Mouse (Mus musculus) CH12.LX (cell line): ENCODE data around the gene Lrrc1.

Experiments
- CTCF ChIP-seq, 2 experiments: IDR thresholded peaks in 1 of 2; conservative IDR thresholded peaks in 1 of 2; 2 replicates each; pipeline ENCODE4 v1.5.1; 2011 to 2012; ENCODE audit warnings: low read depth in 2 of 2, low read length in 2 of 2, improper control_type of control experiment in 1 of 2, inconsistent platforms in 1 of 2, mild to moderate bottlenecking in 1 of 2, moderate library complexity in 1 of 2
- E2F4 ChIP-seq: IDR thresholded peaks from 2 replicates; pipeline ENCODE4 v1.6.1; 2011; ENCODE audit warnings: low read depth, low read length, improper control_type of control experiment; ENCODE audit not compliant: insufficient replicate concordance
- EP300 ChIP-seq: IDR thresholded peaks from 2 replicates; pipeline ENCODE4 v1.6.1; 2011; ENCODE audit warnings: low read length, improper control_type of control experiment
- HCFC1 ChIP-seq: IDR thresholded peaks from 2 replicates; pipeline ENCODE4 v1.6.1; 2012; ENCODE audit warnings: low read depth, mild to moderate bottlenecking, inconsistent platforms, low read length, improper control_type of control experiment
- JUND ChIP-seq: conservative IDR thresholded peaks from 2 replicates; pipeline ENCODE4 v1.6.1; 2011; ENCODE audit warnings: low read depth, low read length, improper control_type of control experiment
- MAX ChIP-seq: IDR thresholded peaks from 2 replicates; pipeline ENCODE4 v1.6.1; 2011; ENCODE audit warnings: low read length, improper control_type of control experiment
- MXI1 ChIP-seq: IDR thresholded peaks from 2 replicates; pipeline ENCODE4 v1.6.1; 2011; ENCODE audit warnings: mild to moderate bottlenecking, low read depth, low read length, improper control_type of control experiment
- POLR2A ChIP-seq: IDR thresholded peaks from 2 replicates; pipeline ENCODE4 v1.6.1; 2011; ENCODE audit warnings: low read depth, mild to moderate bottlenecking, improper control_type of control experiment, low read length
- USF1 ChIP-seq: IDR thresholded peaks from 2 replicates; pipeline ENCODE4 v1.6.1; 2014; ENCODE audit warnings: low read depth, mild to moderate bottlenecking, inconsistent platforms, low read length, improper control_type of control experiment
- USF2 ChIP-seq: conservative IDR thresholded peaks from 2 replicates; pipeline ENCODE4 v1.6.1; 2011; ENCODE audit warnings: low read depth, low read length, improper control_type of control experiment
- ZC3H11A ChIP-seq: IDR thresholded peaks from 2 replicates; pipeline ENCODE4 v1.6.1; 2012; ENCODE audit warnings: low read depth, mild to moderate bottlenecking, inconsistent platforms, low read length, improper control_type of control experiment
- ZMIZ1 ChIP-seq: IDR thresholded peaks from 2 replicates; pipeline ENCODE4 v1.6.1; 2012; ENCODE audit warnings: low read depth, mild to moderate bottlenecking, inconsistent platforms, low read length, improper control_type of control experiment
- ZNF384 ChIP-seq: IDR thresholded peaks from 2 replicates; pipeline ENCODE4 v1.6.1; 2012; ENCODE audit warnings: low read depth, low read length, improper control_type of control experiment, inconsistent platforms

DNA sequence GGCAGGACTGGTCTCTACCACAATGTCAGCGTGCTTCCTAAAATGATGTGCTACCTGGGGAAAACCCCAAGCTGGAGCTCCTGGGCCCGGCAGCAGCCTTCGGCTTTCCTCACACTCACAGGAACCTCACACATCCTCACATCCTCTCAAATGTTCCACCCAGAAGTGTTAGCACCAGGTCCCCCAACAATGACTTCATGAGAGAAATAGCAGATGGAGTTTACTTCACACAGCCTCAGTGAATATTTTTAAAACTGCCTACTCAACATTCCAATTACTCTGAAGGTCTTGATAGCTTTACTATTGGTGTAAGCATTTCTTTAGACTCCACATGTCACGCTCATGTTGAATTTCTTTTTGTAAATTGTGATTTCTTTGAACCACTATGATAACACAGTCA, 27.2 kb upstream of the Lrrc1 start:
- no peak for TF ChIP-seq HCFC1
- no peak for TF ChIP-seq USF2
- no peak for TF ChIP-seq ZNF384
- no peak for TF ChIP-seq ZMIZ1
- TF ChIP-seq POLR2A: no peak
- TF ChIP-seq EP300: peak; percentile 33; the same call in 1 of the 2 replicates
- TF ChIP-seq CTCF (conservative IDR thresholded peaks at IDR 0.05 in 1 of 2, IDR thresholded peaks at IDR 0.05 in 1 of 2; ENCODE audit: low read depth in 2 of 2, low read length in 2 of 2): no peak
- no peak for TF ChIP-seq ZC3H11A
- TF ChIP-seq E2F4: no peak
- no peak for TF ChIP-seq MXI1
- TF ChIP-seq USF1: no peak
- no peak for TF ChIP-seq MAX
- TF ChIP-seq JUND: no peak
